Mouse (Mus musculus) heart, postnatal 0 days (tissue): Measurements from ENCODE around the gene 5730522E02Rik.
"Not testable (repeated sequence)": the region's sequence is repeated elsewhere in the genome, so short reads cannot be mapped to it uniquely, and the experiment has no call there.

Experiments used
- CTCF ChIP-seq: IDR thresholded peaks from 2 replicates; pipeline ENCODE4 v1.5.1; 2016; ENCODE audit warnings: antibody characterized with exemption, control low read depth, low read depth
- EP300 ChIP-seq: IDR thresholded peaks from 2 replicates; pipeline ENCODE4 v1.6.1; 2016; ENCODE audit warnings: antibody characterized with exemption, low read depth

DNA sequence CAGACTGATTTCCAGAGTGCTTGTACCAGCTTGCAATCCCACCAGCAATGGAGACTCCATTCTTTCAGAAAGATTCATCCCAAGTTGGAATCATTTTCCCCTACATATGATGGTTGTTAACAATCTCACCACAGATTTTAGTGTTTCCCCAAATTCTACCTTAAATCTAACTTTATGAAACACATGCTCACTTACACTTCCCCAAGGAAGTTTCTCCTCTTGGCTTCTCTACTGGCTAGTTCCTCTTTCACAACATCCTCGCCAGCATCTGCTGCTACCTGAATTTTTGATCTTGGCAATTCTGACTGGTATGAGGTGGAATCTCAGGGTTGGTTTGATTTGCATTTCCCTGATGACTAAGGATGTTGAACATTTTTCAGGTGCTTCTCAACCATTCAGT lies 3.1 kb upstream of the 5730522E02Rik start:
- not testable (repeated sequence) for TF ChIP-seq CTCF, EP300
